Mouse (Mus musculus): ENCODE measurements around the gene Phactr1. TPM values are rescaled to one million over a fixed set of nuclear protein-coding genes. Genes with fewer than 3 reads are reported as not detected.

The Phactr1 gene
- polyA plus RNA-seq, 1 experiment from 2014 or later = 0.72 TPM

DNA sequence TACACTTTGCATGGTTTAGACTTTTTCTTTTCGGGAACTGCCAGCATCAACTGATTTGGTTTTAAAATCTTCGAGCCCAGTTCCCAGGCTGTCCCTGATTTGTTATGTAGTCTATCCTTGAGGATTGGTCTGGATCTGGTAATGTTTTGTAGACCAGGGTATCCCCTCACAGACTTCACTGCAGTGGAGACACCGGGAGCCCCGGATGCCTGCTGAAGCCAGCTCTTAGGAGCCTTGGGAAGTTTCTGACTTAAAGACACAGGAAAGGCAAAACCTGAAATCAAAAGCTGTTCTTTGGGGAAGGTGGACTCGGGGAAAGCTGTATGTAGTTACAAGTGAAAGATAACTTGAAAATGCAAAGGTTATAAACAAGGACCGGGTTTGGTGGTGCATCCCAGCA lies 186.6 kb downstream of the Phactr1 start:
- DNase-seq = no peak
- no peak overlapping the region for H3K27ac ChIP-seq (ENCODE audit: low read depth)
- WGBS (ENCODE audit: insufficient replicate concordance) = 23% methylated on average over 6 of the region's 6 CpGs
- peak overlapping the region; percentile 72 for H3K4me2 ChIP-seq (ENCODE audit: low read depth, low read length)
- H3K4me3 ChIP-seq (ENCODE audit: low read depth, low read length) = peak overlapping the region; percentile 60
- H3K9ac ChIP-seq (replicated peaks) = no peak overlapping the region
- no peaks in the 10 kb centered on the region; the same call in 1 of the 2 replicates for H3K4me1 ChIP-seq (ENCODE audit: insufficient read depth)
- H3K36me3 ChIP-seq (replicated peaks; ENCODE audit: insufficient read depth, low read length) = no peaks in the 10 kb centered on the region
- no peak for TF ChIP-seq EP300 (IDR thresholded peaks at IDR 0.05; ENCODE audit: low read depth)
- no peak for TF ChIP-seq CTCF (IDR thresholded peaks at IDR 0.05; ENCODE audit: low read depth)
- ATAC-seq = no peak
- H3K27me3 ChIP-seq (ENCODE audit: insufficient read depth, low read length) = no peaks in the 10 kb centered on the region
- H3K9me3 ChIP-seq (ENCODE audit: low read length) = no peaks in the 10 kb centered on the region

DNA sequence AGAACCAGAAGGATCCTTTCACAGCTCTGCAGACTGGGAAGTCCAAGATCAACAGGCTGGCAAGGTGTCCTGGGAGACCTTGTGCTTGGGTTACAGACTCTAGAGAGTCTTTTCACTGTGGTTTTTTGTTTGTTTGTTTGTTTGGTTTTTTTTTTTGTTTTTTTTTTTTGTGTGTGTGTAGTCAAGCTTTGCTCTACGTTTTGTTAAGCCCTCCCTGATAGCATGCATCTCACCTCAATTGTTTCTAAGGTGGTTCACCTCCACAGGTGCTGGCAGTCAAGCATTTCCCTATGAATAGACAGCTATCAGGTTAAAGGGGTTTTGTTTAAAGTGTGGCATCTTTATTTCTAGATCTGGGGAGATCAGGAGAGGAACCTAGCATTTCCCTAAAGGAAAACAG lies 191.7 kb downstream of the Phactr1 start:
- no peak overlapping the region for H3K9ac ChIP-seq (replicated peaks)
- no peaks in the 10 kb centered on the region for H3K36me3 ChIP-seq (replicated peaks; ENCODE audit: insufficient read depth, low read length)
- no peak for TF ChIP-seq CTCF (IDR thresholded peaks at IDR 0.05; ENCODE audit: low read depth)
- no peak for TF ChIP-seq EP300 (IDR thresholded peaks at IDR 0.05; ENCODE audit: low read depth)
- no peak overlapping the region for H3K4me2 ChIP-seq (ENCODE audit: low read depth, low read length)
- no peaks in the 10 kb centered on the region for H3K4me1 ChIP-seq (ENCODE audit: insufficient read depth)
- no peaks in the 10 kb centered on the region for H3K9me3 ChIP-seq (ENCODE audit: low read length)
- DNase-seq (no peak), ATAC-seq (no peak)
- no peak overlapping the region for H3K4me3 ChIP-seq (ENCODE audit: low read depth, low read length)
- H3K27ac ChIP-seq (ENCODE audit: low read depth) = no peak overlapping the region
- WGBS (ENCODE audit: insufficient replicate concordance) = 22% methylated on average over 1 of the region's 1 CpGs
- no peaks in the 10 kb centered on the region for H3K27me3 ChIP-seq (ENCODE audit: insufficient read depth, low read length)

DNA sequence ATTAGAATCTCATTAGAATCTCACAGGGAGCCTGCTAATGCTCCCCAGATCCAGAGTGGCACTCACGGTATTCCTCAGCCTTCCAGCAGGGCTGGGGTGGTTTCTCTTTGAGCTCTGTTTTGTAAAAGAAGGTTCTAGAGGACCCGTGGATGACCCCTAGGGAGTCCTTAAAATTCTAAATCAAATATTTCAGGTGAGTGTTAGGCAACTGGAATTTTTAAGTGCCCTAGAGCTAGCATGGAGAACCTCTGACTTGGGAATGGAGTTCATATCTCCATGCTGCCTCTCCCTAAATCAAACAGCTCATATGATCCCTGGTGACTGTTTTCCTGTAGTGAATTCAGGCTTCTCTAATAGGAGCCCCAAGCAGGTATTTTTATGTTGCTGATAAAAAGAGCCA lies 197.9 kb downstream of the Phactr1 start:
- WGBS (ENCODE audit: insufficient replicate concordance) = 57% methylated on average over 2 of the region's 2 CpGs
- Histone ChIP-seq H3K4me2 (ENCODE audit: low read depth, low read length) (no peak overlapping the region), H3K36me3 (replicated peaks; ENCODE audit: insufficient read depth, low read length) (no peaks in the 10 kb centered on the region), H3K4me3 (ENCODE audit: low read depth, low read length) (no peak overlapping the region), H3K27me3 (ENCODE audit: insufficient read depth, low read length) (no peaks in the 10 kb centered on the region), H3K27ac (ENCODE audit: low read depth) (no peak overlapping the region), H3K9ac (replicated peaks) (no peak overlapping the region), H3K4me1 (ENCODE audit: insufficient read depth) (no peaks in the 10 kb centered on the region), H3K9me3 (ENCODE audit: low read length) (no peaks in the 10 kb centered on the region)
- no peak for TF ChIP-seq EP300 (IDR thresholded peaks at IDR 0.05; ENCODE audit: low read depth)
- TF ChIP-seq CTCF (IDR thresholded peaks at IDR 0.05; ENCODE audit: low read depth) = no peak
- DNase-seq = no peak
- no peak for ATAC-seq

DNA sequence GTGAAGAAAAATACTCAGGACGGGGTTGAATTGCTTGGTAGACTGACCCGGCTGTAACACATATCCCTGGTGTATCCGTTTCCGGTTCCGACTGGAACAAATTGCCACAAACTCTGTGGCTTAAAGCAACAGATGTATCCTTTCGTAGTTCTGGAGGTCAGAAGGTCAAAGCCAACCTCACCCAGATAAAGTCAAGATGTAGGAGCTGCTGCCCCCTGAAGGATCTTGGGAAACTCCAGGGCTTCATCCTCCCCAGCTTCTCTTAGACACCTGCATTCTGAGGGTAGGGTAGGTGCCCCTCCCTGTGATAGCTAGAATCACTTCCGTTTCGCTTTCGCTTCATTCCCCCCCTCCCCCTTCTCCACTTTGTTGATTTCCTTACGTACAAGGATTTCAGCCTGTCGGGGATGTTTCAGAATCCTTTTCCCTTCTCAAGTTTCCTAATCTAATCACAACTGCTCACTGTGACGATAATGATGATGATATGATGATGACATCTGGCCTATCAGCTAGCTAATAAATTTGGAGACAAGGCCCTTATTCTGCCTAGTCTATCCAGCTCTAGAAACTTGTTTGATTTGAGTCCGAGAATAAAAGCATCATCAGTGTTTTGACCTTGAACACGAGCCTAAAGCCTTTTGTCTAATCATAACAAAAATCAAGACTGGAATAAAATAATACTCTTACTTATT lies 203.8 kb downstream of the Phactr1 start:
- TF ChIP-seq CTCF (IDR thresholded peaks at IDR 0.05; ENCODE audit: low read depth) (no peak), EP300 (IDR thresholded peaks at IDR 0.05; ENCODE audit: low read depth) (no peak)
- no peaks in the 10 kb centered on the region for H3K9me3 ChIP-seq (ENCODE audit: low read length)
- no peaks in the 10 kb centered on the region for H3K4me1 ChIP-seq (ENCODE audit: insufficient read depth)
- H3K9ac ChIP-seq (replicated peaks) = no peak overlapping the region
- H3K27ac ChIP-seq (ENCODE audit: low read depth) = no peak overlapping the region
- no peak overlapping the region for H3K4me2 ChIP-seq (ENCODE audit: low read depth, low read length)
- H3K27me3 ChIP-seq (ENCODE audit: insufficient read depth, low read length) = no peaks in the 10 kb centered on the region
- DNase-seq (no peak), ATAC-seq (no peak)
- no peaks in the 10 kb centered on the region for H3K36me3 ChIP-seq (replicated peaks; ENCODE audit: insufficient read depth, low read length)
- 48% methylated on average over 14 of the region's 14 CpGs for WGBS (ENCODE audit: insufficient replicate concordance)
- H3K4me3 ChIP-seq (ENCODE audit: low read depth, low read length) = no peak overlapping the region

DNA sequence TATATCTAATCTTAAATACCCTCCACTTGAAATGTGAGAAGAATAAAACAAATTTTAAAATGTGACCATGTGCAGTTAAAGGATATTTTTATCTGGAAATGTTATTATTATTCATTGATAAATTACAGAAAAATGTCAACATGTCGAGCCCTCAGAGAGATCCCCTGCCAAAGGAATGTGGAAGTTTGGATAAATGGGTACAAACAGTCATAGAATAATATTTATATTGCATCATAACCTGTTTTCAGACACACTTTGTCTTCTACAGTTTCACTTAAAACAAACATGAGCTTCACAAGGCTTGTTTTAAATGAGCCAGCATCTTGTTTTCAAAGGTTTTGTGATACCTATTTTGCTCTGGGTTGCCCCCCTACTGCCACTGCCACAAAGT lies 204.3 kb downstream of the Phactr1 start:
- ATAC-seq (no peak), DNase-seq (no peak)
- H3K4me3 ChIP-seq (ENCODE audit: low read depth, low read length) = no peak overlapping the region
- H3K4me2 ChIP-seq (ENCODE audit: low read depth, low read length) = no peak overlapping the region
- H3K4me1 ChIP-seq (ENCODE audit: insufficient read depth) = no peaks in the 10 kb centered on the region
- no peak for TF ChIP-seq CTCF (IDR thresholded peaks at IDR 0.05; ENCODE audit: low read depth)
- WGBS (ENCODE audit: insufficient replicate concordance) = 61% methylated on average over 1 of the region's 1 CpGs
- no peaks in the 10 kb centered on the region for H3K27me3 ChIP-seq (ENCODE audit: insufficient read depth, low read length)
- H3K36me3 ChIP-seq (replicated peaks; ENCODE audit: insufficient read depth, low read length) = no peaks in the 10 kb centered on the region
- H3K9ac ChIP-seq (replicated peaks) = no peak overlapping the region
- no peaks in the 10 kb centered on the region for H3K9me3 ChIP-seq (ENCODE audit: low read length)
- no peak overlapping the region for H3K27ac ChIP-seq (ENCODE audit: low read depth)

DNA sequence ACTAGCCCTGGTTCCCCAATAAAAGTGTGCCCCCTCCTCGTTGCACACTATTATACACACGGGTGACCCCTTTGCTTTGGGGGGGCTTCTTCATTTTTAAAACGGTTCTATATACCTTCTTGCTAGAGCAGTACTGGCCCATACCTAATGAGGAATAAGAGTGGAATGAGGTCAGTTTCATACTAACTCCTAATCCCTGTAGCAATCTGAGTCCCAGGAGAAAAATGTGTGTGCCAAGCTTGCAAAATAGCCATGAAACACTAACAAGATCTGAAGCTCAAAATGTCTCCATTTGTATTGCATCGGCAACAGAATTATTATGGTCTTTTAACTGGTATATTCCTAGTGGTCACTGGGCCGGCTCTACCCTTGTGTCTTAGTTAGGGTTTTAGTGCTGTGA lies 207.3 kb downstream of the Phactr1 start:
- no peak overlapping the region for H3K27ac ChIP-seq (ENCODE audit: low read depth)
- DNase-seq = no peak
- 77% methylated on average over 5 of the region's 5 CpGs for WGBS (ENCODE audit: insufficient replicate concordance)

More for the DNA sequence above, 207.3 kb downstream of the Phactr1 start:
- no peak overlapping the region for H3K4me3 ChIP-seq (ENCODE audit: low read depth, low read length)
- H3K4me2 ChIP-seq (ENCODE audit: low read depth, low read length) = no peak overlapping the region
- TF ChIP-seq CTCF (IDR thresholded peaks at IDR 0.05; ENCODE audit: low read depth) (no peak), EP300 (IDR thresholded peaks at IDR 0.05; ENCODE audit: low read depth) (no peak)
- no peaks in the 10 kb centered on the region for H3K4me1 ChIP-seq (ENCODE audit: insufficient read depth)
- ATAC-seq = no peak
- H3K36me3 ChIP-seq (replicated peaks; ENCODE audit: insufficient read depth, low read length) = no peaks in the 10 kb centered on the region
- H3K27me3 ChIP-seq (ENCODE audit: insufficient read depth, low read length) = no peaks in the 10 kb centered on the region
- no peak overlapping the region for H3K9ac ChIP-seq (replicated peaks)
- H3K9me3 ChIP-seq (ENCODE audit: low read length) = no peaks in the 10 kb centered on the region
